Mouse (Mus musculus) 3T3-L1 (cell line): Measurements from ENCODE around the gene D030056L22Rik.

Experiments used
- DNase-seq: peaks from one replicate; pipeline ENCODE4 v3.0.0-alpha.2; 2015; ENCODE audit warnings: low read depth, low spot score

D030056L22Rik gene

DNA sequence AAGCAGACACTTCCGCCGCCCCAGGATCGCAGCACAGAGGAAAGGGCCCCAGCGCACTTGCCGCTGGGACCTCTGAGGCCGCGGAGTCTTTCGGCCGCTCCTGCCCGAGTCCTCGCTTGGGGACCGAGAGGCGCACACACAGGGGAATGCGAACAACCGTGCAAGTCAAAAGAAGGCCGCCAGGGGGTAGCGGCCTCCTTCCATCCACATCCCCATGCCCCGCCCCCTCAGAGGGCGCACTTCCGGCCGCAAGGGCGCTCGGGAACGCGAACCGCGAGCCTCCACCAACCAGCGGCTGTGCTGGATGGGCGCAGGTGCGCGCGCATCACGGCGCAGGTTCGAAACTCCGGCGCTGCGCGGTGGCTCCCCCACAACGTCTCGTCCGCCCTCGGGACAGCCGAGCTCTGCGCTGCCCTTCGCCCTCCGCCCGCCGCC is at the start of gene D030056L22Rik:
Gene D030056L22Rik (plus strand): TSS at position 328 of the 435 bp plus-strand sequence.
- DNase-seq = peak; percentile 99

DNA sequence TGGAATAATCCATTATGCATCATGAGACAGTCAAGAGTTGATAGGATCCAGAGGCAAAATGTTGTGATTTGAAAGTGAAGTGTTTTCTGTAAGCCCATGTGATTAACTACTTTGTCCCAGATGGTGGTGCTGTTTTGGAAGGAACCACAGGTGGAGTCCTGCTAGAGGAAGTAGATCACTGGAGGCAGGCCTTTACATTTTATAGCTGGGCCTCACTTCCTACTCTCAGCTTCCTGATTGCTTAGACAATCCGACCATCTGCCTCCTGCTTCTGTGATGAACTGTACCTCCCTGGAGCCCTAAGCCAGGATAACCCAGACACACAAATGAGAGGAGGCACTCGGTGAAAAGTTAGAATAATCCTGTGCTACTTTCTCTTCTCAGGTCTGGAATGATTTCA is 49.1 kb upstream of the D030056L22Rik start:
- DNase-seq = peak; percentile 38

DNA sequence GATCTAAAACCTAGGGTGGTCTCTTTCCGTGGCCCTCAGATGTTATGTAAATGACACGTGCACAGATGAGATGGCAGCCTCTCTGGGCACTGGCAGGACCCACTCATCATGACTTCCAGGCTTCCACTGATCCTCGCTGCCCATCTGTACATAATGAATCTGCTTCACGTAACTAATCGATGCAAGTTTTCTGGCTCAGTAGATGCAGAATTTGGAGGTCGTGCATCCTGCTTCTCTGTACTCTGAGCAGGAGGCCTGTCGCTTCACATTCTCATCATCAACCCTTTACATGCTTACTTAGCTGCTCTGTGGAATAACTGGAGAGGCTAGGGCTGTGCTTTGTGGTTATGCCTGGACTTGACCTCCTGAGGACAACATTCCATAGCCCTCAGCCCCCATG is 46.0 kb upstream of the D030056L22Rik start:
- DNase-seq = no peak

DNA sequence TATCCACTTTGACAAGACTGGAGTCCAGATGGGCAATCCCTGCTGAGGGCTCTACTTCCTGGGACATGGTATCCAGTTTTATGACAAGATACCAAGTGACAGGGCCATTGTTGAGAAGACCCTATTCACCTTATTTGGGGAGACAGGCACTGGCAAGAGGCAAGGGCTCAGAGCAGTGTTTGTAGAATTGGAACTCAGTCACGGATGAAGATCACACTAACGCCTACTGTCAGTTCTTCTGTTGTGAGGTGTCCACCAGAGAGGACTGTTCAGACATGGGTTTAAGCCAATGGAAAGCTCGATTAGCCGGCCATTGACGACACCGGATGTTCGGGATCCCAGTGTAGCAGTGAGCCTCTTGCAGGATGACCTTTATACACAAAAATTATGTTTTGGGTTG is 43.4 kb upstream of the D030056L22Rik start:
- DNase-seq = no peak

DNA sequence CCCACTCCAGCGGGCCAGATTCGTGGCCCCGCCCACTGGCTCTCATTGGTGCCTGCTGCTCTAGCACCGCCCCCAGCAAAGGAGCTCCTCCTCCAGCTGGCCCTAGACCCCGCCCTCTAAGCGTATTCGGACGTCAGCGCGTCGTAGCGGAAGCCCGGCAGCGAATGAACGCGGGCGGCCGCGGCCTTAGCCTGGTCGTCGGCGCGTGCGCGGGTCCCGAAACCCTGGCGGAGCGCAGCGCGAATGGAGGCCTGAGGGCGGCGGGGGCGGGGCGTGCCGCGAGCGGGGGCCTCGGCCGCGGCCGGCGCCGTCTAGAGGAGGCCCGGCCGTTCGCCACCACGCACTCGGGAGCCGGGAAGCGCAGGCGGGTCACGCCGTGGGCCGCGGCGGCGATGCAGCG is 42.4 kb upstream of the D030056L22Rik start, which contains the start of gene Carnmt1:
Gene Carnmt1 (plus strand): TSS at position 157 of the 400 bp plus-strand sequence.
- peak; percentile 98 for DNase-seq

DNA sequence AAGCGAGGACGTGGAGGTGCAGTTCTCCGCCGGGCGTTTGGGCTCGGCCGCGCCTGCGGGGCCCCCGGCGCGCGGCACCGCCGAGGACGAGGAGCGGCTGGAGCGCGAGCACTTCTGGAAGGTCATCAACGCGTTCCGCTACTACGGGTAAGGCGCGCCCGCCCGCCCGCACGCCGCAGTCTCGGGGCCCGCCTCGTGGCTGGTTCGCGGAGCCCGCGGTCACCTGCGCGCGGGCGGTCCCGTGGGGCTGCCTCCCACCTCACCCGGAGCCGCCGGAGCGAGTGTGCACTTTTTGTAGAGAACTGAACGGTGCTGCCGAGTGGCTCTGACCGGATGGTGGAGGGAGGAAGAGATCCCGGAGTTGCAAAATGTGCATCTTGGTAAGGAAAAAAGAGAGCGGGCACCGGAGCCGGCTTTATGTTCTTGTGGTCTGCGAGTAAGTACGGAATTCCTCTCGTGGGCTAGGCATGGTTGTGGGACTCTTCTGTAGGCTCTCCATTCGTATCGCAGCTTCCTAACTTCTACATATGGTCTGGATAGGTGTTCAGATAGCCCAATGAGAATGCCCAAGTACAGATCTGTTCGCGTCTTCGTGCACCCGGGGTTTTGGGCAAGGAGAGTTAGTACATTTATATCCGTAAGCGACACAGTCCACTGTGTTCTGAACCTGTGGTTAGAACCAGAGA is 41.8 kb upstream of the D030056L22Rik start:
- DNase-seq = peak; percentile 59

DNA sequence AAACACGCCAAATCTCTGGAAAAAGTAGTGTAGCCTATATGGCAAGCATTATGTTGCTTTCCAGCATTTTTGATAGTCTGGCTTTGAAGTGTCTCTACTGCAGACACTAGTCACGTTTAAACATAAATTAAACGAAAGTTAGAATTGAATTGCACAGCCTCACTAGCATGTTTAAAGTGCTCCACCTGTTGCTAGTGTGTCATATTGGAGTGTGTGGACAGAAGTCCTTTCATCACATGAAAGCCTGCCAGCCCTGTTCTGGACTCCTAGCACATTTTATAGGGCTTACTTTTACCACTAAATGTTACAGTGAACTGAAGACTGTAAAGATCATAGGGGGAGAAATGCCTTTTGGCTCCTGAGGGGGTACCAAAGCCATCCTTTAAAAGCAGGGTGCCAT is 40.5 kb upstream of the D030056L22Rik start:
- DNase-seq = peak; percentile 23

DNA sequence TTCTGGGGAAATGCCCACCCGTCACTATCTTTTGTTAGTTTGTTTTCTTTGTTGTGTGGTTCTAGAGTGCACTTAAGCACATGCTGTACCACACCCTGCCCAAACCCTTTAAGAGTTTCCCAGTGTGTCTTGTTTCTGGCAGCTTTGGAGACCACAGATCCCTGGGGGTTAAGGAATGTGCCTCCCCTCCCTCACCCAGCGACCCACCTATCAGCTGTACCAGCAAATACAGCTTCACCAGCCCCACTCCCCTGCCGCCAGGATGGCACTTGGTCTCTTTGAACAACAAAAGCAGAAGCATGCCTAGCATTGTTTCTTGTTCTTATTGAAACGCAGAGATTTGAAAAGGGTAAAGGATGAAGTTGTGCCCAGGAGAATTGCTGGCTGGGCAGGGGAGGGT is 39.9 kb upstream of the D030056L22Rik start:
- no peak for DNase-seq

DNA sequence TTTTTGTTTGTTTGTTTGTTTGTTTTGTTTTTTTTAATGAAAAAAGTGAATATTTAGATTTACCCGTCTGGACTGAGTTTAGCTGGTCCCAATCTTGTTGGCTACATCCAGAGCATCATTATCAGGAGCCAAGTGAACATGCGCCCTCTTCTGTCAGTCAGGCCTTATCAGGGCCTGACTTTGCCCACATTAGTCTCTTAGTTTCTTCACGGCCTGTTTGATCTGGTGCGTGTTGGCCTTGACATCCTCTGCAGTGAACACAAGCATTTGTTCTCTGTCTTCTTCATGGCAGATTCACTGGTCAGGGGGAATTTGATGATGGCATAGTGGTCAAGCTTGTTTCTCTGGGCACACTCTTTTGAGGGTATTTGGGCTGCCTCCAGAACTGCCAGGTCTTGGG is 30.9 kb upstream of the D030056L22Rik start:
- no peak for DNase-seq

DNA sequence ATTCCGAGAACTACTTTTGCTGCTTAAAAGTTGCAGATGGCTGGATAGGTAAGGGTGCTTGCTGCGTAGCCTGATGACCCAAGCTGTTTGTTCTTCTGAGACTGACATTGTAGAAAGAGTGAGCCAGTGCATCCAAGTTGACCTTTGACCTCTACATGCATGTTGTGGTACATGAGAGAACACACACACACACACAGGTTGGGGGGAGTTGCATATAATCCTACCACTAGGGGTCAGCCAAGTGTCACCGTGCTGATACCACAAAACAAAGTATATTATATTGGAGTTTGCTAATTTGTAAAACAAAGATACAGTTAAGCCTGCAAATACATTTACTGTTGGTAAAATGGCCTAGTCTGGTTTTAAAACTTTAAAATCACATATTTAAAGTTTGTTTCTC is 25.4 kb upstream of the D030056L22Rik start:
- peak; percentile 80 for DNase-seq

DNA sequence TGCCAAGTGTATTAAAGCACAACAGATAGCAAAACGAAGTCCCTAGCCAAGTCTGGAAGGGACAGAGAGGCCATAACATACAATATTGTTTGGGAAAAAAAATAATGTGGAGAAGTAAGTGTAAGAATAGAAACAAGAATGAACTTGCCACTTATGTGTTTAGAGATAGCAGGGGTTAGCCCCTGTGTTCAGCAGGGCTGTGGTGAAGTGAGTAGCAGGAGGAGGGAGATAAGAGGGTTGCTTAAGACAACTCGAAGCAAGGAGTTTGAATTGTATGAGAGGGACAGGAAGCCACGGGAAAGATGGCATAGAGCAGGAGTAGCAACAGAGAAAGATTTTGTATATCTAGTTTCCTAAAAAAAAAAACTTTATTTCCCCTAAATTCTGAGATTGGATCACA is 20.8 kb upstream of the D030056L22Rik start:
- no peak for DNase-seq

DNA sequence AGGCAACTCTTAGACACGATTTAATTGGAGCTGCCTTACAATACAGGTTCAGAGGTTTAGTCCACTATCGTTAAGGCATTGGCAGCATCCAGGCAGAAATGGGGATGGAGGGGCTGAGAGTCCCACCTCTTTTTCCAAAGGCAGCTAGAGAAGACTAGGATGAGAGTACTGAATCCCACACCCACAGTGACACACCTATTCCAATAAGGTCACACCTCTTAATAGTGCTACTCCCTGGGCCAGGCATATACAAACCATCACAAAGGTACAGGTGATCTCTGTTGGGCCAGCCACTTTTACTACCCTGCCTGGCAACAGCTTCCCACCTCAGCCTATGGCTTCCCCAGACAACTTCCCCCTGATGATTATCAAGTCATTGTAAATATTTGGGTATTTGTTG is 20.2 kb upstream of the D030056L22Rik start:
- DNase-seq = no peak

DNA sequence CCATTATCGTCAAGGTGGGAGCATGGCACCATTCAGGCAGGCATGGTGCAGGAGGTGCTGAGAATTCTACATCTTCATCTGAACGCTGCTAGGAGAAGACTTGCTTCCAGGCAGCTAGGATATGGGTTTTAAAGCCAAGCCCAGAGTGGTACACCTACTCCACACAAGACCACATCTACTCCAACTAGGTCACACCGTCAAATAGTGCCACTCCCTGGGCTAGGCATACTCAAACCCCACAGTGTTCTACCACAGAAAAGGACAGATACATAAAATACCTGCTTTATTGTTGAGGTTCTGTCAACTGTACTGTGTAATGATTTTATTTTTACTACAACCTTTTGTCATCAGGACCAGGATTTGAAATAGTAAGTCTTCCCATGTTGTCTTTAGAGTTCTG is 17.9 kb upstream of the D030056L22Rik start:
- DNase-seq = no peak

DNA sequence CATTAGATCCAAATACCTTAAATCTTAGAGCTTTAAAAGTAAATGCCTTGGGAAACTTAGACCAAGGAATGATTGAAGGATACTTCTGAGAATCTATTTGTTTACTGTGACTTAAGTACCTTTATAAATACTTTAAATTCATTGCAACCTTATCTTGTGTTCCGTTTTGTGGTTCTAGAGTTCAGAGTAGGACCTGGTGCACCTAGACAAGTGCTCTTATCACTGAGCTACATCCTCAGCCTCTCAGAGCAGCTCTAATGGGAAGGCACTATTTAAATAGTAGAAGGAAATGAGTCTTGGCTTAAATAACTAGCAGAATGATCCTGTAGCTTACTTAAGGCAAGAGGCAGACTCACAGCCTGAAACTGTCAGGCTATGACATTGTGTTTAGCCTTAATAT is 17.4 kb upstream of the D030056L22Rik start:
- DNase-seq = no peak

DNA sequence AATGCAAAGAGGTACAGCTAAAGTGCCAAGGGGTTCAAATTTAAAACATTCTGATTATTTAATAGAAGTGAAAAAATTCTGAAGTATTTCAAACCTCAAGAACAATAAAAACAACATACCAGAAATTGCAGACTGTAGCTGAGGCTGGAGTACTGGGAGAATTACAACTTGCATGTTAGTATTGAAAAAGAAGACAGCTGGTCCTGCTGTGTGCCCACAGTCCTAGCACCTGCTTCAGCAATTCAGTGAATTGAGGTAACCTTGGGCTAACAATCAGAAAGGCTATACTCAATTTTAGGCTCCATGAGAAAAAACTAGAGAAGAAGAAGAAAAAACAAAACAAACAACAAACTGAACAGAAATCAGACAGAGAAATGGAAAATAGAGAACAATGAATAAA is 4.9 kb upstream of the D030056L22Rik start:
- DNase-seq = no peak

DNA sequence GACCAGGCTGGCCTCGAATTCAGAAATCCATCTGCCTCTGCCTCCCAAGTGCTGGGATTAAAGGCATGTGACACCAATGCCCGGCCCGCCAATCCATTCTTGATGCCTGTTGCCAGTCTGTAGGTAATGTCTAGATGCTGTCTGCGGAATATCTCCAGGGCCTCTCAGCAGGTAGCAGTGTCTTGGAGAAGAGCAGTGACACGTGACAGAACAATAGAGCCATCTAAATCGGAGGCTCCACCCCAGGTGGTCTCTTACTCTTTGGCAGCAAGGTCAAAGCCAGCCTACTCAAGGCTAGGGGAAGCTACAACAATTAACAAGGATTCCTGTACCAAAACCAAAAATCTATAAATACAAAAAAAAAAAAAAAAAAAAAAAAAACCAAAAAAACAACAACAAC is 2.1 kb upstream of the D030056L22Rik start:
- no peak for DNase-seq

DNA sequence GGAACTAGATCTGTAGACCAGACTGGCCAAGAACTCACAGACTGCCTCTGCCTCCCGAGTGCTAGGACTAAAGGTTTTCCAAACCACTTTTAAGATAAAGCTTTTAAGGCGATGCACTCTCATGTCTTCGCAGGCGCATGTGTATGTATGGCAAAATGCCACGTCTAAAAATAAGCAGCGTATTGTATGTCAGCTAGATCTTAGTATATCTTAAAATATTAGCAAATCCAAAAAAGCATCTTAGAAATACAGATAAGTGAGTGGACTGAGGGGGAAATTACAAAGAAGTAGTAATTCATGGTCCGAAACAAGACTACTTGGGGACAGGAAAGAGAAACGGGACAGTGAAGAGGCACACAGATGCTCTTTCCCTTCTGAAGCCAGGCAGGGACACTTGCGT is 1.4 kb upstream of the D030056L22Rik start:
- DNase-seq = no peak

DNA sequence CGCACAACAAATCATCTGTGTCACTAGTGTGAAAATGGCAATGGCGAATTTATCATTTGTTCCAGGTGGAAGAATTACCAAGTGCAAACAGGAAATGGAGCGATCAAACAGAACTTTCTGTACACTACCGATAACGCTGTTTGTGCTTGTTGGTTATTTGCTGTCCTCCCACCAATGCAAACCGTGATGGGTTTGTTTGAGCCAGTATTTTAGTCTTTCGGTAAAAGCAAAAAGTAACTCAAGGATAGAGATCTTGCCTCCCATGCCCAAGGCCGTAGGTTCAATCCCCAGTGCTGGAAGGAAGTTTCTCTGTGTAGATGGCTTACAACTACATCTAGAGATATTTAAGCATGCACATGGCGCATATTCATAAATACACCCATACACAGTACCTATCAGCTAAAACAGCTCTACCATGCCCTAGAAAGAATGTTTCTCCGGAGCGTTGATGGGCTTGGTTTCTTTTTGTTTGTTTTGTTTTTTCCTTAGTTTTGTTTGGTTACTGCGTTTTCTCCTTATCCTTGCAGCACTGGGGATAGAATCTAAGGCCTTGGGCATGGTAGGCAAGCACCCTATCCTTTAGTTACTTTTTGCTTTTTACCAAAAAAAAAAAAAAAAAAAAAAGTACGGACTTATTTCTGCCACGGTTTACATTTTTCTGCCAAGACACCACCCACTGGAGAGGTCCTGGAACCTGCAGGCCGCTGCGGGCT is 684 bp upstream of the D030056L22Rik start:
- no peak for DNase-seq

DNA sequence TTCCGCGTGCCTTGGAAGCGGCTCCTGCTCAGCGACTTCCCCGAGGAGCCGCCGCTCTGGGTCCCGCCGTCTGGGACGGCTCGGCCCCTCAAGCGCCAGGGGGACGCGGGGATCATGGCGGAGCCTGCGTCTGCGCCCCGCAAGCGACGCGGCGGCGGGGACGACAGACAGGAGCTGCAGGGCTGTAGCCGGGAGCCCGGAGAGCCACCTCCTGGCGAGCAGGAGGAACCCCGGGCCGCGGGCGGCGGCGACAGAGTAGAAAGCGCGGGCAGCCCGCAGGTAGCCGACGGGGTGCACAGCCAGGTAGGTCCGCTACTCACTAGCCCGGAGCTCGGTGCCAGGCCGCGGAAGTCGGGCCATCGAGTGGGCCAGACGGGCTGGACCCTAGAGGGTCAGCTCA is 364 bp downstream of the D030056L22Rik start:
- peak; percentile 40 for DNase-seq

DNA sequence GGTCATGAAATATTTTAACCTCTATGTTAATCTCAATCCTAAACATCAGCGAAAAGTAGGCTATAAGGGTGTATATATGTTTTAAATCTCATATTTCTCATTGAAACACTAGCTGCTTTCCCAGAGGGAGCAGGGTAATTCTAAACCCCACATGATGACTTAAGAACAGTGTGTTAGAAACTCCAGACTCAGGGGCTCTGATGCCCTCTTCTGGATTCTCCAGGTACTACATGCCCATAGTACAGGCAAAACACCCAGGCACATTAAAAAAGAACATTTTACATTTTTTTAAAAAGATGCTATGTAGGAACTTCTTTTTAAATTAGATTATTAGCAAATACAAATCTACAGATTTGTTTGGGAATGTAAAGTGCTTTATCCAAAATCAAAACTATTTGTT is 3.4 kb downstream of the D030056L22Rik start:
- DNase-seq = peak; percentile 97

DNA sequence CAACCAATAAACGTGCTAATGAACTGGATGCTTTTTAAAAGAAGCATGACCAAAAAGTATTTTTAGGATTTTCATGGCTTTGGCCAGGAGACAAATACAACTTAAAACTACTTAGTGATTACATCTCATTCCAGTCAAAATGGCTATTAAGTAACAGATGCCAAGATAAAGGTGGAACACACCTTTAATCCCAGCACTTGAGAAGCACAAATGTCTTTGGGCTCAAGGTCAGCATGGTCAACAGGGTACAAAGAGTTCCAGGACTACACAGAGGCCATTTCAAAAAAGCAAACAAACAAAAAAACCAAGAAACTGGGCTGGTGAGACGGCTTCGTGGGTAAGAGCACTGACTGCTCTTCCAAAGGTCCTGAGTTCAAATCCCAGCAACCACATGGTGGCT is 7.3 kb downstream of the D030056L22Rik start:
- DNase-seq = no peak

DNA sequence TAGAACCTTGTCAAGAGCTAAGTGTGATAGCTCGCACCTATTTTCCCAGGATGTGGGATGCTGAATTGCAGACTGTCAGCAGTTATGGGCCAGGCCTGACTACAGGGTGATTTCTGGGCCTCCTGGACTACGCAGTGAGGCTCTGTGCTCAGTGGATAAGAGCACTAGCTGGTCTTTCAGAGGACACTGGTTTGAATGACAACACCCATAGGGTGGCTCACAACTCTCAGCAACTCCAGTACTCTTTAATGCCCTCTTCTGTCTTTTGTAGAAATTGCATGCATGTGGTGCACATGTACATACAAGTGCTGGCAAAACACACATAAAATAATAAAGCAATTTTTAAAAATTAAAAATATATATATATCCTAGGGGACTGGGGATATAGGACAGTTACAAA is 12.2 kb downstream of the D030056L22Rik start:
- DNase-seq = no peak

DNA sequence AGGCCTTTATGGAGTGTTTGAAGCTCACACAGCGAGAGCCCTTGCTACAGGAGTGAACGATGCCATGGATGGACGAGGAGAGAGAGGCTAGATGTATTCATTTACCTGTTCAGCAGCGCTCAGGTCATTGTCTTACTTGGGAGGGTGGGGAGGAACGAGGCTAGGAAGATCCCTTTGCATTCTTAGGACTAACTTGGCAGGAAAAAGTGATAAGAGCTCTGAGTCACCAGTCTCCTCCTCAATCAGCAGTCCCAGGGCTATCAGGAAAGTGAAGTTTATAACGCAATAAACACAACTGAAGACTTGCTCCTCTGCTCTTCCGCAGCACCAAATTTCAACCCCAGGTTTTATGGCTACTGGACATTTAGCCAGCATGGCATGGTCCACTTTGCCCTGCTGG is 17.3 kb downstream of the D030056L22Rik start:
- no peak for DNase-seq
